Mouse (Mus musculus): ENCODE data around the gene Gm20388. TPM values are rescaled to one million over a fixed set of nuclear protein-coding genes. Genes with fewer than 3 reads are reported as not detected.
"Not testable (repeated sequence)": the region's sequence is repeated elsewhere in the genome, so short reads cannot be mapped to it uniquely, and the experiment has no call there.

Gm20388 gene
- total RNA-seq, 2 experiments from 2014 or later: 10.7 TPM; not detected in 1

- DNase-seq (ENCODE audit: low spot score in 2 of 2): peak in 1 of 2 experiments; percentile 63
Measured at GRCm38 (mm10) chr8:120352096-120352495, 441.5 kb downstream of the Gm20388 start.

DNA sequence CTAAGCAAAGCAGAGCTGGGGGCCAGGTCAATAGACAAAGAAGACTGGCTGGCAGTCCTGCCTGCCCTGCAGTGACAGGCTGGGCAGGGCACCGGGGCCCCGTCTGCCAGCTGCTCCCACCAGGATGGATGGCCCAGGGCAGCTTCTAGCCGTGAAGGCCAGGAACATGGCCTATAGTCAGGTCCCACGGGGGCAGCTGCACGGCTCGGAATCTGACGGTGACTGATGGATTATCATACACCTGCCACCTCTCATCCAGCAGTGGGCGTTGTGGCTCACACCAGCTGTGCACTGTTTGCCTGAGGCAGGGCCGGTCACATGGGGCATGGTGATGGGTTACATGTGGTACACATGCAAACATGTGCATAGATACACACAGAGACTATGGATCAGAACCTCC is 445.4 kb downstream of the Gm20388 start:
- DNase-seq (ENCODE audit: low spot score in 2 of 2): no peak

DNA sequence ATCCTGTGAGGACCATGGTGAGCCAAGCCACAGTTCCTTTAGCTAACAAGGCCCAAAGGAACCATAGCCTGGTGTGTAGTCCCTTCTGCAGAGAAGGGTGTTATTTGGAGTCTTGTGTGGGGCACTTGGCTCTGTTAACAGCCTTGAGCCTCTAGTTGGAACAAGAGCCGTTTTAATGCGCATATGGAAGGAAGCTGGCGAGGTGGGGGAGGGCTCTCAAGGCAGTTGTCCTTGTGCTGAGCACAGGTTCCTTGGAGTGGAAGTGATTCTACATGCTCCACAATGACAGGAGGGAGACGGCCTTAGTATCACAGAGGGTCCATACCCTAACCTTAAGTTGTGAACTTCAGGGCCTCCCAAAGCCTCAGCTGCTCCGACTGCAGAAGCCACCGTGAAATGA is 446.9 kb downstream of the Gm20388 start:
- no peak for DNase-seq (ENCODE audit: low spot score in 2 of 2)

- DNase-seq (ENCODE audit: low spot score in 2 of 2): peak; percentile 42 to 66
Measured at GRCm38 (mm10) chr8:120361301-120361700, 450.7 kb downstream of the Gm20388 start.

- DNase-seq (ENCODE audit: low spot score in 2 of 2): no peak
Measured at GRCm38 (mm10) chr8:120363552-120364071, 453.0 kb downstream of the Gm20388 start.

DNA sequence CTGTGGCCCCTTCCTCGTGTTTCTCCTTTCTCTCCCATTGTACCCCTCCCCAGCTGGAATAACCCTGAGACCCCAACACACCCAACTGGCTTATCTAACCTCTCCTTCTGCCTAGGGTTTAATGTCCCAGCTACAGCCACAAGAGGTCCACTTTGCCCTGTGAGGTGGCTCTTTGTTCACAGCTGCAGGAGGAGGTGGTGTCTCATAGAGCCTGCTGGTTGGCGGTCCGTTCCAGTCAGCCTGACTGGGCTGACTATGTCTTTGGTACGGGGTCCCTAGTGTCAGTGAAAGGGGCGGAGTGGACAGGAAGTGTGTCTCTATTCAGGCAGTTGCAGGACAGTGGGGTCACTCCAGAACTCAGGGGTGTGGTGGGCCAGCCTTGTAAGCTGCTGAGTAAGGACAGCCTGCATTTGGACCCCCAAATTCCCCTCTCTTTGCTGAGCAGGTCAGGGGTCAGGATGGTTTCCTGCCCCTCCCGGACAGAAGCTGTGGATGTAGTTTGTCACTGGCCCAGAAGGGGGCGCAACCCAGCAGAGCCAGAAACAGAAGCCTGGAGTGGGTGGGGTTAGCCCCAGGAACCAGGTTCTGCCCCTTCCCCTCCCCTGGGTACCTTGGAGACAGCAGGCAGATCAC is 453.6 kb downstream of the Gm20388 start:
- DNase-seq (ENCODE audit: low spot score in 2 of 2): no peak

GRCm38 (mm10) chr8:120366840-120367239 is 456.2 kb downstream of the Gm20388 start:
- DNase-seq (ENCODE audit: low spot score in 2 of 2): no peak

GRCm38 (mm10) chr8:120368191-120368590 is 457.6 kb downstream of the Gm20388 start:
- not testable (repeated sequence) for DNase-seq (ENCODE audit: low spot score in 2 of 2)

DNA sequence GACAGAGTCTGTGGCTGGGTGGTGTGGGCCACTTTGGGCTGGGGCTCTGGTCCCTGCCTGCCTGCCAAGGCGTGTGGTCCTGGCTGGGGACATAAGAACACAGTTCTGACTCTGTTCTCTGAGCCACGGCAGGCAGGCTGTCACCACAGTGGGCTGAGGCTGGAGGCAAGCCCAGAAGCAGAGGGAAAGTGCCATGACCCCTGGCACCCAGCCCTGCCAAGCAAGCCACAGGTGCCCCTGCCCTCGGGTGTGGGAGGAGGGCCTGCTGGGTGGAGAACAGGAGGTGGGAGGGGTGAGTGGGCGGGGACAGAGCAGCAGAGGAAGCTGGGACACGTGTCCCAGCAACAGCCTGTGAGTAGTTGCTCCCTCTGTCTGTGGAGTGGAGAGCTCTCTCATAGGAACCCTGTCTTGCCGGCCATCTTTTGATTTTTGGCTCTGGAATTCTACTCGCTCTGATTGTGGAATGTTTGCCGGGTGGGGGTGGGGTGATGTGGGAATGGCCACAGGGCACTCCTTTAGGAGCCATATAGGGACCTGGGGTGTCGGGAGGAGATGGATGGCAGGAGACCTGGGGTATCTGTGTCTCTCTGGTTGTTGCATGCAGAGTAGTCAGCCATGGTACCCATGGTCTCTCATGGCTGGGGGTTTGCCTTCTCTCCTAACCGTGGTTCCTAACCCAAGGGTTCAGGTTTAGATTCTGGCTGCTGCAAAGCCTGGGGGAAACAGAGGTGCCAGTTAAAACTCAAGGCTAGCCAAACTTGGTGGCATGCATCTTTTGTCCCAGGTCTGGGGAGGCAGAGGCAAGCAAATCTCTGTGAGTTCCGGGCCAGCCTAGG is 458.4 kb downstream of the Gm20388 start:
- DNase-seq (ENCODE audit: low spot score in 2 of 2): peak; percentile 75 to 88

GRCm38 (mm10) chr8:120369956-120370355 is 459.3 kb downstream of the Gm20388 start:
- no peak for DNase-seq (ENCODE audit: low spot score in 2 of 2)

DNA sequence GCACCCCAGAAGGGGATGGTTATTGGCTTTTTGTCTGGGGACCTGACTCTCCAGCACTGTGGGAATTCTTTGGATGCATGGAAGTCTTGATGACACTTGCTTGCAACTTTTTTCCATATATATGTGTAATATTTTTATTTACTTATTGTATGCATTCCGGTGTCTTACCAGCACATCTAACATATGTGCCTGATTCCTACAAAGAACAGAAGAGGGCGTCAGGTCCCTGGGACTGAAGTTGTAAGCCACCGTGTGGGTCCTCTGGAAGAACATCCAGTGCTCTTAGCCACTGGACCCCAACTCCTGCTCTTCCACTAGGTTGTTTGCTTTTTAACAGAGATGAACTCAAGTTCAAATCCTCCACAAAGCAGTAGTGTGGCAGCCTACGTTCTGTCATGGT is 459.8 kb downstream of the Gm20388 start:
- DNase-seq (ENCODE audit: low spot score in 2 of 2): no peak

DNA sequence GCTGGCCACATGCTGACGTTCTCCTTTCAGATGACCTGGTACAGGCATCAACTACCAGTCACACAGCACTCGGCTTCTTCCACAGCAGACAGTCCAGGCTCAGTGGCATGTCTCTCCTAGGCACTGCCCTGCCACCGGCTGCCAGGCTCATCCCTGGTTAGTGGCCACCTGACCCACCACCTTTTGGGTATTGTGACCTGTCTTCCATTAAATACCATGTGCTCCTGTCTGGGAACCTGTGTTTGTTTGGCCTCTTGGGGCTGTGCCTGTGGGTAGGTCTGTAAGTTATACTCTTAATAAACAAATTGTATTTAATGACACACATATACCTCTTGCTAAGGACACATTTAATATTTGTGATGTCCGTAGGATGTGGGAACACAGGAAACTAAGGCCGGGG is 460.5 kb downstream of the Gm20388 start:
- DNase-seq (ENCODE audit: low spot score in 2 of 2): no peak

- DNase-seq (ENCODE audit: low spot score in 2 of 2): no peak
Measured at GRCm38 (mm10) chr8:120371725-120372457, 461.2 kb downstream of the Gm20388 start.

DNA sequence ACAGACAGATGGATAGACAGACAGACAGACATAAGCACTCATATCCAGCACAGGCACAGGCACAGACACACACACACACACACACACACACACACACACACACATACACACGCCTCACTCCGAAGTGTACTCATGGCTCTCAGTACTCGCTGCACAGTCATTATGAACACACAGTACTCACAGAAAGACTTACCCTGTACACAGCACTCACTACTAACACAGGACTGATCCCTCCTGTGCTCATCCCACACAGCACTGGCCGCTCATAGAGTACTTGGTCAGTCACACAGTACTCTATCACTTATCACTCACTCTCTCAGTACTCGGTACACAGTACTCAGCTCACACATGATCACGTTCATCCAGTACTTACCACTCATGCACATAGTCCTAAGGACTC is 462.0 kb downstream of the Gm20388 start:
- no peak for DNase-seq (ENCODE audit: low spot score in 2 of 2)

DNA sequence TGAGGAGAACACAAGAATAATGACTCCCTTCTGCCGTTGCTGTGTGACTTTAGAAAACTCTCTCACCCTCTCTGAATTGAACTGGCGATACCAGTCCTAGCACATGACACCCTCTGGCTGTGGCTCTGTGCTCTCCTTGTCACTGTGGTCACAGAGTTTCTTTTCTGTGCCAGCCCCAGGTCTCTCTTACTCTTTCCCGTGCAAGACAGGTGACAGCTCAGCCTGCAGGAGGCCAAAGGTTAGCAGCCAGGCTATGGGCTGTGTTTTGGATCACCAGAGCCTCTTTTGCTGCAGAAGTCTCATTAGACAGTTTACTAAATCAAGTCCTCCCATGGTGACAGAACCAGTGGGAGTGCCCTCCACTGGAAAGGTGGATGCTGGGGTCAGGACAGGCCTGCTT is 463.0 kb downstream of the Gm20388 start:
- DNase-seq (ENCODE audit: low spot score in 2 of 2): no peak

GRCm38 (mm10) chr8:120374070-120374469 is 463.4 kb downstream of the Gm20388 start:
- DNase-seq (ENCODE audit: low spot score in 2 of 2): no peak

DNA sequence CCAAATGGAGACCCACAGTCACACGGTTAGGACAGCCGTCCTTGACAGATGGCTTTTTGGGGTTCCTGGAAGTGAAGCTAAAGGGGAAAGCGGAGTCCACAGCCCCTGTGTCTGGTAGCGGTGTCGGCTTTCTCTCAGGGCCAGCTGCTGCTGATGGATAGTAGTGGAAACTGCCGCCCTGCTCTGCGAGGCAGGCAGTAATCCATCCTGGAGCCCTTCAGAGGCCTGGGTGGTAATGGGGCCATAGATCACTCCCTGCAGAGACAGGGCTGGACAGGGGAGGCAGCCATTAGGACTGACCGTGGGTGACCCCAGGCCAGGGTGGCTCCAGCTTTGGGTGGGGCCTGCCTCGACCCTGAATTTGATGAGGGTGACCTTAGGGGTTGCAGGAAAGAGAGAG is 463.9 kb downstream of the Gm20388 start:
- DNase-seq (ENCODE audit: low spot score in 2 of 2): no peak

- DNase-seq (ENCODE audit: low spot score in 2 of 2): no peak
Measured at GRCm38 (mm10) chr8:120375170-120375569, 464.5 kb downstream of the Gm20388 start.

DNA sequence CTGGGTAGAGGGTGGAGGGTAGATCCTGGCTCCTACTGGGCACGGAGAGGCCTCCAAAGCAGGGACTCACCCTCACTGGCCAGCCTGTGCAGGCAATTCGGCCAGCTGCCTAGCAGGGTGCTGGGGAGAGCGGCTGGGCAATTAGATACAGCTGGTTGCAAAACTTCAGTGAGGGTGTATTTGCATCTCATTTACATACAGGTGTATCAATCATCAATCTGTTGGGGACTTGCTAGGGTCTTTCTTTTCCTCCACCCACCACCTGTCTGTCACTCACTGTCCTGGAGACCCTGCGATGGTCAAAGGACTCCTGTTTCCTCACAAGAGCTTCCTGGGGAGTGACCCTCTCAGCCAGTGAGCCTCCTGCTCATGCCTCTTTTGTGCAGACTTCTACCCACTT is 465.6 kb downstream of the Gm20388 start:
- DNase-seq (ENCODE audit: low spot score in 2 of 2): no peak

- DNase-seq (ENCODE audit: low spot score in 2 of 2): no peak
Measured at GRCm38 (mm10) chr8:120376847-120377802, 466.5 kb downstream of the Gm20388 start.

- DNase-seq (ENCODE audit: low spot score in 2 of 2): no peak
Measured at GRCm38 (mm10) chr8:120377803-120378189, 467.2 kb downstream of the Gm20388 start.

All from layer of hippocampus, adult 18-20 months (tissue).